Mouse (Mus musculus): Measurements from ENCODE around the gene Ifrd1. TPM values are rescaled to one million over a fixed set of nuclear protein-coding genes. Genes with fewer than 3 reads are reported as not detected.
A peak's percentile ranks its signal among the peaks of the same experiment; 100 is the strongest.
"Not testable (repeated sequence)": the region's sequence is repeated elsewhere in the genome, so short reads cannot be mapped to it uniquely, and the experiment has no call there.

Gene Ifrd1
- polyA plus RNA-seq, 1 experiment from 2014 or later: 198 TPM

GRCm38 (mm10) chr12:40263006-40263405 lies 14.7 kb upstream of the Ifrd1 start:
- H3K4me3 ChIP-seq (ENCODE audit: low read depth, low read length): no peak overlapping the region
- no peaks in the 10 kb centered on the region for H3K4me1 ChIP-seq (ENCODE audit: control insufficient read depth, insufficient read depth, low read length)
- no peaks in the 10 kb centered on the region for H3K9me3 ChIP-seq (ENCODE audit: control insufficient read depth, low read length)
- no peaks in the 10 kb centered on the region for H3K27me3 ChIP-seq (ENCODE audit: control insufficient read depth, insufficient read depth, low read length)
- H3K27ac ChIP-seq (ENCODE audit: low read depth, low read length): no peak overlapping the region
- no peak overlapping the region for H3K9ac ChIP-seq (ENCODE audit: low read length)
- H3K4me2 ChIP-seq: no peak overlapping the region
- WGBS: 94% methylated on average over 6 of the region's 6 CpGs
- H3K36me3 ChIP-seq (ENCODE audit: control insufficient read depth, insufficient read depth, low read length): no peaks in the 10 kb centered on the region
- no peak for DNase-seq (ENCODE audit: low spot score, missing footprints)
- ATAC-seq (ENCODE audit: low FRiP score): no peak

- Histone ChIP-seq H3K36me3 (ENCODE audit: control insufficient read depth, insufficient read depth, low read length) (no peaks in the 10 kb centered on the region), H3K4me2 (no peak overlapping the region), H3K27ac (ENCODE audit: low read depth, low read length) (no peak overlapping the region), H3K4me1 (ENCODE audit: control insufficient read depth, insufficient read depth, low read length) (no peaks in the 10 kb centered on the region), H3K4me3 (ENCODE audit: low read depth, low read length) (no peak overlapping the region), H3K27me3 (ENCODE audit: control insufficient read depth, insufficient read depth, low read length) (no peaks in the 10 kb centered on the region), H3K9me3 (ENCODE audit: control insufficient read depth, low read length) (no peaks in the 10 kb centered on the region), H3K9ac (ENCODE audit: low read length) (no peak overlapping the region)
- no peak for ATAC-seq (ENCODE audit: low FRiP score)
- WGBS: 83% methylated on average over 6 of the region's 6 CpGs
- DNase-seq (ENCODE audit: low spot score, missing footprints): no peak
Observed at GRCm38 (mm10) chr12:40258462-40259000, 10.2 kb upstream of the Ifrd1 start.

GRCm38 (mm10) chr12:40257226-40257625 lies 8.9 kb upstream of the Ifrd1 start:
- Histone ChIP-seq H3K27me3 (ENCODE audit: control insufficient read depth, insufficient read depth, low read length) (no peaks in the 10 kb centered on the region), H3K4me2 (no peak overlapping the region), H3K9ac (ENCODE audit: low read length) (no peak overlapping the region), H3K36me3 (ENCODE audit: control insufficient read depth, insufficient read depth, low read length) (no peaks in the 10 kb centered on the region), H3K27ac (ENCODE audit: low read depth, low read length) (no peak overlapping the region), H3K4me3 (ENCODE audit: low read depth, low read length) (no peak overlapping the region), H3K4me1 (ENCODE audit: control insufficient read depth, insufficient read depth, low read length) (no peaks in the 10 kb centered on the region), H3K9me3 (ENCODE audit: control insufficient read depth, low read length) (no peaks in the 10 kb centered on the region)
- ATAC-seq (ENCODE audit: low FRiP score) (peak; percentile 88), DNase-seq (ENCODE audit: low spot score, missing footprints) (peak; percentile 98)
- WGBS: 2% methylated on average over 8 of the region's 8 CpGs

GRCm38 (mm10) chr12:40256543-40256942 lies 8.2 kb upstream of the Ifrd1 start:
- 91% methylated on average over 2 of the region's 2 CpGs for WGBS
- H3K9ac ChIP-seq (ENCODE audit: low read length): no peak overlapping the region
- ATAC-seq (ENCODE audit: low FRiP score): no peak
- no peaks in the 10 kb centered on the region for H3K27me3 ChIP-seq (ENCODE audit: control insufficient read depth, insufficient read depth, low read length)
- H3K27ac ChIP-seq (ENCODE audit: low read depth, low read length): no peak overlapping the region
- no peaks in the 10 kb centered on the region for H3K9me3 ChIP-seq (ENCODE audit: control insufficient read depth, low read length)
- no peak overlapping the region for H3K4me3 ChIP-seq (ENCODE audit: low read depth, low read length)
- no peaks in the 10 kb centered on the region for H3K36me3 ChIP-seq (ENCODE audit: control insufficient read depth, insufficient read depth, low read length)
- peak; percentile 83 for DNase-seq (ENCODE audit: low spot score, missing footprints)
- H3K4me2 ChIP-seq: no peak overlapping the region
- H3K4me1 ChIP-seq (ENCODE audit: control insufficient read depth, insufficient read depth, low read length): no peaks in the 10 kb centered on the region

GRCm38 (mm10) chr12:40256033-40256432 lies 7.7 kb upstream of the Ifrd1 start:
- Histone ChIP-seq H3K36me3 (ENCODE audit: control insufficient read depth, insufficient read depth, low read length) (no peaks in the 10 kb centered on the region), H3K4me1 (ENCODE audit: control insufficient read depth, insufficient read depth, low read length) (no peaks in the 10 kb centered on the region), H3K4me2 (no peak overlapping the region), H3K27me3 (ENCODE audit: control insufficient read depth, insufficient read depth, low read length) (no peaks in the 10 kb centered on the region), H3K9me3 (ENCODE audit: control insufficient read depth, low read length) (no peaks in the 10 kb centered on the region), H3K27ac (ENCODE audit: low read depth, low read length) (no peak overlapping the region), H3K4me3 (ENCODE audit: low read depth, low read length) (no peak overlapping the region), H3K9ac (ENCODE audit: low read length) (no peak overlapping the region)
- no peak for ATAC-seq (ENCODE audit: low FRiP score)
- DNase-seq (ENCODE audit: low spot score, missing footprints): no peak

GRCm38 (mm10) chr12:40255310-40255709 lies 7.0 kb upstream of the Ifrd1 start:
- not testable (repeated sequence) for H3K9ac ChIP-seq (ENCODE audit: low read length); H3K36me3 ChIP-seq (ENCODE audit: control insufficient read depth, insufficient read depth, low read length); H3K27ac ChIP-seq (ENCODE audit: low read depth, low read length); H3K9me3 ChIP-seq (ENCODE audit: control insufficient read depth, low read length); H3K4me2 ChIP-seq; H3K4me1 ChIP-seq (ENCODE audit: control insufficient read depth, insufficient read depth, low read length); H3K27me3 ChIP-seq (ENCODE audit: control insufficient read depth, insufficient read depth, low read length); ATAC-seq (ENCODE audit: low FRiP score); DNase-seq (ENCODE audit: low spot score, missing footprints); H3K4me3 ChIP-seq (ENCODE audit: low read depth, low read length)
- WGBS: 81% methylated on average over 4 of the region's 4 CpGs

GRCm38 (mm10) chr12:40254729-40255128 lies 6.4 kb upstream of the Ifrd1 start:
- Histone ChIP-seq H3K9ac (ENCODE audit: low read length) (no peak overlapping the region), H3K4me3 (ENCODE audit: low read depth, low read length) (no peak overlapping the region), H3K36me3 (ENCODE audit: control insufficient read depth, insufficient read depth, low read length) (no peaks in the 10 kb centered on the region), H3K27ac (ENCODE audit: low read depth, low read length) (no peak overlapping the region), H3K27me3 (ENCODE audit: control insufficient read depth, insufficient read depth, low read length) (no peaks in the 10 kb centered on the region), H3K4me1 (ENCODE audit: control insufficient read depth, insufficient read depth, low read length) (no peaks in the 10 kb centered on the region), H3K9me3 (ENCODE audit: control insufficient read depth, low read length) (no peaks in the 10 kb centered on the region), H3K4me2 (no peak overlapping the region)
- DNase-seq (ENCODE audit: low spot score, missing footprints): peak; percentile 77
- WGBS: 83% methylated on average over 11 of the region's 11 CpGs
- no peak for ATAC-seq (ENCODE audit: low FRiP score)

GRCm38 (mm10) chr12:40253241-40253640 lies 4.9 kb upstream of the Ifrd1 start:
- no peaks in the 10 kb centered on the region for H3K4me1 ChIP-seq (ENCODE audit: control insufficient read depth, insufficient read depth, low read length)
- H3K4me2 ChIP-seq: no peak overlapping the region
- DNase-seq (ENCODE audit: low spot score, missing footprints): no peak
- no peaks in the 10 kb centered on the region for H3K27me3 ChIP-seq (ENCODE audit: control insufficient read depth, insufficient read depth, low read length)
- H3K9me3 ChIP-seq (ENCODE audit: control insufficient read depth, low read length): no peaks in the 10 kb centered on the region
- no peak overlapping the region for H3K27ac ChIP-seq (ENCODE audit: low read depth, low read length)
- H3K9ac ChIP-seq (ENCODE audit: low read length): no peak overlapping the region
- WGBS: 85% methylated on average over 5 of the region's 5 CpGs
- ATAC-seq (ENCODE audit: low FRiP score): no peak
- H3K4me3 ChIP-seq (ENCODE audit: low read depth, low read length): no peak overlapping the region
- H3K36me3 ChIP-seq (ENCODE audit: control insufficient read depth, insufficient read depth, low read length): no peaks in the 10 kb centered on the region

GRCm38 (mm10) chr12:40250256-40250655 lies 2.0 kb upstream of the Ifrd1 start:
- ATAC-seq (ENCODE audit: low FRiP score) (no peak), DNase-seq (ENCODE audit: low spot score, missing footprints) (peak; percentile 44)
- Histone ChIP-seq H3K27ac (ENCODE audit: low read depth, low read length) (no peak overlapping the region), H3K4me1 (ENCODE audit: control insufficient read depth, insufficient read depth, low read length) (no peaks in the 10 kb centered on the region), H3K27me3 (ENCODE audit: control insufficient read depth, insufficient read depth, low read length) (no peaks in the 10 kb centered on the region), H3K36me3 (ENCODE audit: control insufficient read depth, insufficient read depth, low read length) (no peaks in the 10 kb centered on the region), H3K9me3 (ENCODE audit: control insufficient read depth, low read length) (no peaks in the 10 kb centered on the region), H3K4me3 (ENCODE audit: low read depth, low read length) (no peak overlapping the region), H3K4me2 (no peak overlapping the region), H3K9ac (ENCODE audit: low read length) (no peak overlapping the region)

GRCm38 (mm10) chr12:40247976-40248375 lies 328 bp downstream of the Ifrd1 start:
- H3K4me3 ChIP-seq (ENCODE audit: low read depth, low read length): no peak overlapping the region
- no peak for ATAC-seq (ENCODE audit: low FRiP score)

More at GRCm38 (mm10) chr12:40247976-40248375, 328 bp downstream of the Ifrd1 start:
- H3K9me3 ChIP-seq (ENCODE audit: control insufficient read depth, low read length): no peaks in the 10 kb centered on the region
- H3K27me3 ChIP-seq (ENCODE audit: control insufficient read depth, insufficient read depth, low read length): no peaks in the 10 kb centered on the region
- no peaks in the 10 kb centered on the region; the same call in 1 of the 2 replicates for H3K4me1 ChIP-seq (ENCODE audit: control insufficient read depth, insufficient read depth, low read length)
- H3K4me2 ChIP-seq: no peak overlapping the region
- H3K27ac ChIP-seq (ENCODE audit: low read depth, low read length): no peak overlapping the region
- no peaks in the 10 kb centered on the region for H3K36me3 ChIP-seq (ENCODE audit: control insufficient read depth, insufficient read depth, low read length)
- peak; percentile 61 for DNase-seq (ENCODE audit: low spot score, missing footprints)
- H3K9ac ChIP-seq (ENCODE audit: low read length): no peak overlapping the region
- 83% methylated on average over 6 of the region's 6 CpGs for WGBS

Data from midbrain, embryonic 11.5 days (tissue).